Mouse (Mus musculus) heart, embryonic 11.5 days (tissue): ENCODE data around the gene Slc7a6os. TPM values are rescaled to one million over a fixed set of nuclear protein-coding genes. Genes with fewer than 3 reads are reported as not detected.
A peak's percentile ranks its signal among the peaks of the same experiment; 100 is the strongest.

ENCODE experiments used
- ATAC-seq: fragments of 200-750 bp; cut with Nextera tagmentation; replicated peaks from 2 replicates; pipeline ENCODE4 v1.8.0; 2017; ENCODE audit warnings: moderate library complexity; ENCODE audit not compliant: insufficient number of reproducible peaks, low FRiP score, low TSS enrichment
- H3K27ac ChIP-seq: fragments of 300-500 bp; sonication (generic); 2 replicates; pipeline ENCODE4 v1.5.1; 2014; ENCODE audit warnings: mild to moderate bottlenecking, low read depth, low read length
- H3K27me3 ChIP-seq: fragments of 300-500 bp; sonication (generic); 2 replicates; pipeline ENCODE4 v1.6.1; 2014; ENCODE audit warnings: mild to moderate bottlenecking, low read length, mixed read lengths; ENCODE audit not compliant: control insufficient read depth, insufficient read depth
- H3K36me3 ChIP-seq: fragments of 300-500 bp; sonication (generic); 2 replicates; pipeline ENCODE4 v1.6.1; 2014; ENCODE audit warnings: mild to moderate bottlenecking, low read length, moderate library complexity, mixed read lengths; ENCODE audit not compliant: control insufficient read depth, insufficient read depth
- H3K4me1 ChIP-seq: fragments of 300-500 bp; sonication (generic); 2 replicates; pipeline ENCODE4 v1.6.1; 2014; ENCODE audit warnings: low read length; ENCODE audit not compliant: control insufficient read depth, insufficient read depth
- H3K4me2 ChIP-seq: fragments of 300-500 bp; sonication (generic); 2 replicates; pipeline ENCODE4 v1.6.1; 2014; ENCODE audit warnings: mild to moderate bottlenecking, moderate library complexity
- H3K4me3 ChIP-seq: fragments of 300-500 bp; sonication (generic); 2 replicates; pipeline ENCODE4 v1.5.1; 2014; ENCODE audit warnings: low read depth, low read length
- H3K9ac ChIP-seq: fragments of 300-500 bp; sonication (generic); 2 replicates; pipeline ENCODE4 v1.6.1; 2014; ENCODE audit warnings: mild to moderate bottlenecking, low read depth, low read length, moderate library complexity
- H3K9me3 ChIP-seq: fragments of 300-500 bp; sonication (generic); replicated peaks from 2 replicates; pipeline ENCODE4 v1.6.1; 2016; ENCODE audit warnings: low read length; ENCODE audit not compliant: control insufficient read depth
- WGBS: fragments of 180-500 bp; shearing (Covaris S2); extraction: QIAGEN DNeasy Blood & Tissue Kit; methylation state at CpG from one replicate; pipeline ENCODE4 v1.1.7; 2014; ENCODE audit not compliant: insufficient replicate concordance; 5-methylcytosine and 5-hydroxymethylcytosine counted together
- polyA plus RNA-seq: library from polyadenylated mRNA; unstranded; fragments of >200 nt; fragmentation: Nextera tagmentation; extraction: Ambion mirVana; gene quantifications from 2 replicates; pipeline ENCODE4 v1.2.1, GENCODE M21; 2014

Gene Slc7a6os
- polyA plus RNA-seq, 1 experiment from 2014 or later: 31.7 TPM

DNA sequence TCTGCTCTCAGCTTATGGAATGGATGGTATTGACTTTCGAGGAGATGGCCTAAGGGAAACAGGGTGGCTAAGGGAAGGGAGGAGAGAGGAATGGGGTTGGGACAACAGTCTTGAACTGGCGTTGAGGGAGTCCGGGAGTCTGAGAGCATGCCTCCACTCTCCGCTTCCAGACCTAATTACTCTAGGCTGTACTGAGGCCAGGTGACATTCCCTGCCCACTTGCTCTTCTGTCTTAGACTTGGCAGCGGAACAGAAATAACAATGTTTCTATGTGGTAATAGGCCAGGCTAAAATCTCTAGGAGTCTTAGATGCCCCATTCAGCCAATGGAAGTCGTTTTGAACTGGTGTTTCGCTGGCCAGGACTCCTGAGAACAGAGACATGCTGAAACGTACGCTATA is 59.7 kb downstream of the Slc7a6os start:
- Histone ChIP-seq H3K4me1 (peaks cover 12% of the 10 kb centered on the region; the same call in 1 of the 2 replicates), H3K27ac (no peak overlapping the region), H3K27me3 (no peaks in the 10 kb centered on the region), H3K9ac (no peak overlapping the region; the same call in 1 of the 2 replicates), H3K4me3 (peak overlapping the region; percentile 71), H3K36me3 (no peaks in the 10 kb centered on the region), H3K4me2 (peak overlapping the region; percentile 81), H3K9me3 (no peaks in the 10 kb centered on the region)
- no peak for ATAC-seq
- 77% methylated on average over 9 of the region's 9 CpGs for WGBS

Other genes starting within 250 kb of the Slc7a6os start
- 28.6 and 39.9 TPM in 2 replicates for gene Slc12a4, start 244.8 kb downstream of the Slc7a6os start, polyA plus RNA-seq
- not detected in 2 replicates for gene Dpep3, start 231.5 kb downstream of the Slc7a6os start, polyA plus RNA-seq
- gene Dus2, start 219.6 kb downstream of the Slc7a6os start, polyA plus RNA-seq: 17.4 and 18.8 TPM in 2 replicates
- 0.33 TPM in 1 of 2 replicates, not detected in the other for gene Dpep2nb, start 205.0 kb downstream of the Slc7a6os start, polyA plus RNA-seq
- 13.4 and 15.2 TPM in 2 replicates for gene Ddx28, start 199.1 kb downstream of the Slc7a6os start, polyA plus RNA-seq
- 4.4 and 6.0 TPM in 2 replicates for gene Nfatc3, start 152.1 kb downstream of the Slc7a6os start, polyA plus RNA-seq
- 1.3 and 1.4 TPM in 2 replicates for gene Esrp2, start 74.0 kb downstream of the Slc7a6os start, polyA plus RNA-seq
- gene Pla2g15, start 60.5 kb downstream of the Slc7a6os start, polyA plus RNA-seq: 3.0 and 7.2 TPM in 2 replicates
- 64.5 and 67.4 TPM in 2 replicates for gene Slc7a6, start 42.1 kb downstream of the Slc7a6os start, polyA plus RNA-seq
- 40.1 and 41.8 TPM in 2 replicates for gene Prmt7, start within 50 bp of the Slc7a6os start, polyA plus RNA-seq
- 2.0 and 2.3 TPM in 2 replicates for gene Smpd3, start 127.1 kb upstream of the Slc7a6os start, polyA plus RNA-seq
- 13.2 and 16.8 TPM in 2 replicates for gene Zfp90, start 204.4 kb upstream of the Slc7a6os start, polyA plus RNA-seq